ENCODE assay signal across 8 mouse cellular contexts in the genomic region with DNA sequence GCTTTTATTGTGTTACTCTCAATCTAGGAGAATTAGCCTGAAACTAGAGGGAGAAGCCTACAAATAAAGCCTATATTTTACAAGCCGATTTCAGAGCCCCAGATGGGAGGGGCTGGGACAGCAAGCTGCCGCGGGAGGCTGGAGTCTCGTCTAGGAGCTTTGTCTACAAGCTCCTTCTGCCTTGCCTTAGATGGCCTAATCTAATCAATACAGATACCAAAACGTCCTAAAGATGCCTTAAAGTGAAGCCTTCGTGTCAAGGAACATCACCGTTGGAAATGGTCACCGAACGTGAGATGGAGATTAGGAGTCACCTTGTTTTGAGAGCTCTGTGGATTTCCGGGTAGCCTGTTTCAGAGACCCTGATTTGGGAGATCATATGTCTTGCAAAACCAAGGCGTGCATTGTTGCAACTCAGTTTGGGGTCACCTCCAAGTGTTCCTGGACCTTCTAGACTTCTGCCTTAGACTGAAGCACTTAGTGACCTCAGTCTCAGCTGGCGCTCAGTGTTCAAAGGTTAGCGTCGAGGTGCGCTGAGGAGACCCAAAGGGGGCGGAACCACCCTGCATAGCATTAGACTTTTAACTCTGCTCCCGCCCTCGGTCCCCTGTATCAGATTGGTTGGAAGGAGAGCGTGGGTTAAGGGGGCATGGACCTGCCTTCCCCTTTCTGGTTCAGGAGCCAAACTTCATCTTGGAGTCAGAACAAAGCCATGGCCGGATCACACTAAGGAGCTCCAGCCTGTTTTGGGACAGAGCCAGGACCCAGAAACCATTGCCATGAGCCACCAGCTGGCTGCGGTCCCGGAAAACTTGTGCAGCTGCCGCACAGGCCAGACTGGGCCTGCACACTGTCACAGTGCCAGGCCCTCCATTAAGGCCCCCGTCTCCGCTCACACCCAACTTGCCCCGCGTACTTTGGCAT.
DNase-seq lines count a peak whose midpoint lies in the region; ATAC-seq and TF ChIP-seq lines count a peak whose summit lies in the region.

No protein-coding gene starts in this region.

- DNase-seq in ES-E14 (ENCODE audit: low read depth, low spot score), result peak; percentile 79
- DNase-seq in cerebellum, adult 18-20 months, result peak; percentile 83 to 86
- peak; percentile 93 for DNase-seq in forebrain, postnatal 0 days
- DNase-seq in heart, postnatal 25 days (ENCODE audit: low spot score), result peak; percentile 88
- DNase-seq in layer of hippocampus, adult 18-20 months (ENCODE audit: low spot score in 2 of 2), result peak; percentile 80 to 92
- peak; percentile 92 to 96 for DNase-seq in lung, adult 18-20 months
- peak; percentile 87 to 94 for DNase-seq in urinary bladder, postnatal 36 days (ENCODE audit: low spot score in 2 of 2)

- no peaks in the 10 kb centered on the region for H3K9me3 ChIP-seq in ES-E14 (ENCODE audit: control insufficient read depth, insufficient read depth, low read depth, low read length)
- H3K9me3 ChIP-seq in forebrain, postnatal 0 days (ENCODE audit: low read length), result no peaks in the 10 kb centered on the region

- H3K27me3 ChIP-seq in forebrain, postnatal 0 days (ENCODE audit: insufficient read depth, low read length), result no peaks in the 10 kb centered on the region

- peak overlapping the region; percentile 43 for H3K4me2 ChIP-seq in forebrain, postnatal 0 days (ENCODE audit: low read depth)

- H3K27ac ChIP-seq in ES-E14 (ENCODE audit: insufficient read depth, low read depth, low read length, poor library complexity, severe bottlenecking), result peak overlapping the region; percentile 84
- peak overlapping the region; percentile 93 for H3K27ac ChIP-seq in forebrain, postnatal 0 days (ENCODE audit: low read depth, low read length)

- ATAC-seq in forebrain, postnatal 0 days, result peak; percentile 85
- ATAC-seq in neutrophil, adult 5-6 weeks (ENCODE audit: extremely low read depth, insufficient number of reproducible peaks, low FRiP score, poor library complexity, severe bottlenecking), result peak; percentile 23; the same call in 1 of the 2 replicates

- H3K4me1 ChIP-seq in ES-E14 (ENCODE audit: control insufficient read depth in 2 of 2, insufficient read depth in 2 of 2, low read length in 2 of 2, poor library complexity in 1 of 2), result peaks cover 11 to 22% of the 10 kb centered on the region in 2 experiments; a peak in 2 of 4 replicates
- H3K4me1 ChIP-seq in forebrain, postnatal 0 days (ENCODE audit: insufficient read depth), result peaks cover 32% of the 10 kb centered on the region

- H3K9ac ChIP-seq in ES-E14 (ENCODE audit: insufficient read depth, low read depth, low read length, poor library complexity, severe bottlenecking), result peak overlapping the region; percentile 67
- peak overlapping the region; percentile 44 for H3K9ac ChIP-seq in forebrain, postnatal 0 days

- intact Hi-C loops in heart, postnatal 25 days (cut with DNase I), result loop anchor here (5.0 kb wide), 1 partner anchor 266 kb away; no protein-coding TSS in a partner anchor

- no peaks in the 10 kb centered on the region for H3K36me3 ChIP-seq in ES-E14 (ENCODE audit: control insufficient read depth, insufficient read depth, low read length, poor library complexity, severe bottlenecking)
- no peaks in the 10 kb centered on the region for H3K36me3 ChIP-seq in forebrain, postnatal 0 days (ENCODE audit: insufficient read depth)

- H3K4me3 ChIP-seq in ES-E14 (ENCODE audit: insufficient read depth in 1 of 2, low read depth in 1 of 2, low read length in 2 of 2, poor library complexity in 1 of 2, severe bottlenecking in 1 of 2), result peak overlapping the region; percentile 43 to 58
- peak overlapping the region; percentile 15; the same call in 1 of the 2 replicates for H3K4me3 ChIP-seq in forebrain, postnatal 0 days (ENCODE audit: low read depth, low read length)

- WGBS in forebrain, postnatal 0 days, result 7% methylated on average over 27 of the region's 27 CpGs

- in situ Hi-C loops in ES-E14 (cut with MboI; ENCODE audit: low sequenced_read_pairs in 2 of 2, unreplicated experiment in 2 of 2), result loop anchor here (25.0 kb wide), 1 partner anchor 166 kb away; a partner anchor contains a TSS

- TF ChIP-seq CTCF in forebrain, postnatal 0 days (IDR thresholded peaks at IDR 0.05; ENCODE audit: low read depth), result no peak

TF ChIP-seq in ES-E14, 5 proteins besides CTCF, POLR2A, EP300 and RAD21:
- TF ChIP-seq HCFC1 (IDR thresholded peaks at IDR 0.05; ENCODE audit: borderline replicate concordance, insufficient read depth, low read length) (0 out of 2 replicates have a peak, but pooled peaks have one; percentile 2), CHD2 (IDR thresholded peaks at IDR 0.05; ENCODE audit: low read depth, low read length) (no peak; the same call in 1 of the 2 replicates)

Comparison
In these comparisons a context has a peak if more than half of its experiments do, and no peak if none do; other contexts are left out.
1. Peak in every context shown above with its lines: DNase-seq, ATAC-seq, H3K4me3 ChIP-seq and H3K27ac ChIP-seq.